ENCODE assay signal across 8 mouse cellular contexts in genomic region chr7:128246496-128247391, GRCm38 (mm10). TPM values are rescaled to one million over a fixed set of nuclear protein-coding genes. Genes with fewer than 3 reads are reported as not detected.
DNase-seq lines count a peak whose midpoint lies in the region; ATAC-seq and TF ChIP-seq lines count a peak whose summit lies in the region.

Gene Tgfb1i1, plus strand, starts transcription at chr7:128246812.

- no peaks in the 10 kb centered on the region for H3K9me3 ChIP-seq in hindbrain, embryonic 15.5 days
- no peaks in the 10 kb centered on the region for H3K9me3 ChIP-seq in limb, embryonic 13.5 days
- no peaks in the 10 kb centered on the region for H3K9me3 ChIP-seq in midbrain, embryonic 15.5 days

- H3K9ac ChIP-seq in hindbrain, embryonic 15.5 days: peak within 1 kb of the TSS; percentile 54
- H3K9ac ChIP-seq in limb, embryonic 13.5 days: peak within 1 kb of the TSS; percentile 78
- peak within 1 kb of the TSS; percentile 47 for H3K9ac ChIP-seq in midbrain, embryonic 15.5 days

- DNase-seq in layer of hippocampus, adult 2 months (ENCODE audit: low spot score in 2 of 2): peak in 1 of 2 experiments; percentile 39
- no peak for DNase-seq in layer of hippocampus, adult 9-10 months (ENCODE audit: low spot score)
- DNase-seq in embryo, embryonic 10 days (ENCODE audit: low spot score): peak; percentile 63
- peak; percentile 79 for DNase-seq in gastrocnemius, adult 2 months
- peak; percentile 45 for DNase-seq in urinary bladder, adult 2 months (ENCODE audit: low spot score)

- peak within 1 kb of the TSS; percentile 51 for H3K4me3 ChIP-seq in layer of hippocampus, adult 2 months
- peak within 1 kb of the TSS; percentile 77 for H3K4me3 ChIP-seq in gastrocnemius, adult 2 months
- H3K4me3 ChIP-seq in hindbrain, embryonic 15.5 days: peak within 1 kb of the TSS; percentile 45
- peak within 1 kb of the TSS; percentile 59 for H3K4me3 ChIP-seq in limb, embryonic 13.5 days
- H3K4me3 ChIP-seq in midbrain, embryonic 15.5 days: peak within 1 kb of the TSS; percentile 35

- peak; percentile 78 for ATAC-seq in hindbrain, embryonic 15.5 days (ENCODE audit: low FRiP score, low read depth)
- ATAC-seq in limb, embryonic 13.5 days (ENCODE audit: low FRiP score, low read depth): peak; percentile 84
- peak; percentile 73 for ATAC-seq in midbrain, embryonic 15.5 days (replicated peaks)

- peaks cover 13% of the 10 kb centered on the region for H3K36me3 ChIP-seq in hindbrain, embryonic 15.5 days
- peaks cover 47% of the 10 kb centered on the region for H3K36me3 ChIP-seq in limb, embryonic 13.5 days
- 0 out of 2 replicates have a peak, but pooled peaks cover 4% of the 10 kb centered on the region for H3K36me3 ChIP-seq in midbrain, embryonic 15.5 days (replicated peaks)

- 3% methylated on average over 26 of the region's 30 CpGs for WGBS in hindbrain, embryonic 15.5 days
- 2% methylated on average over 28 of the region's 30 CpGs for WGBS in limb, embryonic 13.5 days
- under 1% methylated on average over 30 of the region's 30 CpGs for WGBS in midbrain, embryonic 15.5 days

- TF ChIP-seq CTCF in layer of hippocampus, adult 2 months (conservative IDR thresholded peaks at IDR 0.05): no peak
- no peak for TF ChIP-seq CTCF in gastrocnemius, adult 2 months (IDR thresholded peaks at IDR 0.05)

- intact Hi-C loops in gastrocnemius, adult 2 months (cut with DNase I): loop anchor here (1.0 to 10.0 kb wide), 4 partner anchors 51 to 461 kb away; partner anchors contain the start of gene BC017158

- H3K27ac ChIP-seq in layer of hippocampus, adult 2 months: peak within 1 kb of the TSS; percentile 91
- peak within 1 kb of the TSS; percentile 89 for H3K27ac ChIP-seq in gastrocnemius, adult 2 months
- H3K27ac ChIP-seq in hindbrain, embryonic 15.5 days (replicated peaks): peak within 1 kb of the TSS; percentile 83
- H3K27ac ChIP-seq in limb, embryonic 13.5 days: peak within 1 kb of the TSS; percentile 89
- H3K27ac ChIP-seq in midbrain, embryonic 15.5 days: peak within 1 kb of the TSS; percentile 73

- peak within 1 kb of the TSS; percentile 67 for H3K4me2 ChIP-seq in hindbrain, embryonic 15.5 days
- peak within 1 kb of the TSS; percentile 74 for H3K4me2 ChIP-seq in limb, embryonic 13.5 days (replicated peaks)
- H3K4me2 ChIP-seq in midbrain, embryonic 15.5 days: peak within 1 kb of the TSS; percentile 55

- H3K27me3 ChIP-seq in hindbrain, embryonic 15.5 days: peaks cover 5% of the 10 kb centered on the region; the same call in 1 of the 2 replicates
- no peaks in the 10 kb centered on the region for H3K27me3 ChIP-seq in limb, embryonic 13.5 days
- H3K27me3 ChIP-seq in midbrain, embryonic 15.5 days (replicated peaks): no peaks in the 10 kb centered on the region

- H3K4me1 ChIP-seq in hindbrain, embryonic 15.5 days (replicated peaks): peaks cover 27% of the 10 kb centered on the region
- H3K4me1 ChIP-seq in limb, embryonic 13.5 days: peaks cover 28% of the 10 kb centered on the region
- H3K4me1 ChIP-seq in midbrain, embryonic 15.5 days: peaks cover 18% of the 10 kb centered on the region

RNA-seq across cellular contexts. Expression of gene Tgfb1i1, which starts in this region (rescaled TPM):
- total RNA-seq in layer of hippocampus, adult 2 months (2021): 10 to 100 TPM; 12.1 to 13.9 TPM
- 1 to 10 TPM; 5.2 to 7.6 TPM for total RNA-seq in gastrocnemius, adult 2 months (2021)
- polyA plus RNA-seq in hindbrain, embryonic 15.5 days (2015; fragmentation: Nextera tagmentation; extraction: Ambion mirVana): 27.8 and 28.2 TPM in 2 replicates
- 48.8 and 49.1 TPM in 2 replicates for polyA plus RNA-seq in limb, embryonic 13.5 days (2015; fragmentation: Nextera tagmentation; extraction: Ambion mirVana)
- 23.3 and 24.2 TPM in 2 replicates for polyA plus RNA-seq in midbrain, embryonic 15.5 days (2015; fragmentation: Nextera tagmentation; extraction: Ambion mirVana)
- 155 and 317 TPM in 2 replicates for polyA plus RNA-seq in urinary bladder, adult 2 months (2012; rRNA removed)
